Mouse (Mus musculus): ENCODE data around the gene Lrch1. TPM values are rescaled to one million over a fixed set of nuclear protein-coding genes. Genes with fewer than 3 reads are reported as not detected.

The Lrch1 gene
- polyA plus RNA-seq, 2 experiments: 2.7 to 3.4 TPM

- Histone ChIP-seq H3K4me1 (replicated peaks; ENCODE audit: control insufficient read depth in 2 of 2, insufficient read depth in 2 of 2, low read length in 1 of 2) (peaks cover 2 to 7% of the 10 kb centered on the region in 2 experiments; a peak in 3 of 4 replicates), H3K9ac (replicated peaks) (no peak overlapping the region), H3K27me3 (ENCODE audit: control insufficient read depth, insufficient read depth, low read length) (no peaks in the 10 kb centered on the region), H3K9me3 (ENCODE audit: control insufficient read depth, low read length) (no peaks in the 10 kb centered on the region), H3K36me3 (replicated peaks; ENCODE audit: control insufficient read depth, insufficient read depth, low read depth) (no peaks in the 10 kb centered on the region), H3K27ac (no peak overlapping the region), H3K4me2 (ENCODE audit: low read depth) (no peak overlapping the region), H3K4me3 (ENCODE audit: insufficient read depth in 1 of 2, low read depth in 2 of 2, low read length in 2 of 2) (no peak overlapping the region)
- TF ChIP-seq EP300 (IDR thresholded peaks at IDR 0.05; ENCODE audit: low read depth) (no peak), CTCF (IDR thresholded peaks at IDR 0.05; ENCODE audit: low read depth) (no peak)
- DNase-seq (ENCODE audit: low read depth in 3 of 3, low spot score in 3 of 3) (no peak), ATAC-seq (ENCODE audit: insufficient read depth) (no peak)
- WGBS (ENCODE audit: insufficient replicate concordance): 73% methylated on average over 6 of the region's 6 CpGs
Measured at GRCm38 (mm10) chr14:74816705-74817104, 131.0 kb downstream of the Lrch1 start.

- 85% methylated on average over 17 of the region's 17 CpGs for WGBS (ENCODE audit: insufficient replicate concordance)
Measured at GRCm38 (mm10) chr14:74814848-74815789, 132.6 kb downstream of the Lrch1 start.

GRCm38 (mm10) chr14:74811617-74812016 lies 136.1 kb downstream of the Lrch1 start:
- no peak for TF ChIP-seq EP300 (IDR thresholded peaks at IDR 0.05; ENCODE audit: low read depth)
- no peak for TF ChIP-seq CTCF (IDR thresholded peaks at IDR 0.05; ENCODE audit: low read depth)
- 79% methylated on average over 11 of the region's 11 CpGs for WGBS (ENCODE audit: insufficient replicate concordance)
- Histone ChIP-seq H3K4me2 (ENCODE audit: low read depth) (no peak overlapping the region), H3K36me3 (replicated peaks; ENCODE audit: control insufficient read depth, insufficient read depth, low read depth) (no peaks in the 10 kb centered on the region; the same call in none of the 2 replicates), H3K4me3 (ENCODE audit: insufficient read depth in 1 of 2, low read depth in 2 of 2, low read length in 2 of 2) (no peak overlapping the region), H3K4me1 (replicated peaks; ENCODE audit: control insufficient read depth in 2 of 2, insufficient read depth in 2 of 2, low read length in 1 of 2) (no peaks in the 10 kb centered on the region), H3K9me3 (ENCODE audit: control insufficient read depth, low read length) (no peaks in the 10 kb centered on the region), H3K9ac (replicated peaks) (no peak overlapping the region), H3K27me3 (ENCODE audit: control insufficient read depth, insufficient read depth, low read length) (no peaks in the 10 kb centered on the region), H3K27ac (no peak overlapping the region)
- ATAC-seq (ENCODE audit: insufficient read depth) (no peak), DNase-seq (ENCODE audit: low read depth in 3 of 3, low spot score in 3 of 3) (no peak)

More at GRCm38 (mm10) chr14:74814848-74815789, 132.6 kb downstream of the Lrch1 start:
- no peak overlapping the region for H3K4me2 ChIP-seq (ENCODE audit: low read depth)
- TF ChIP-seq EP300 (IDR thresholded peaks at IDR 0.05; ENCODE audit: low read depth): no peak
- no peak for TF ChIP-seq CTCF (IDR thresholded peaks at IDR 0.05; ENCODE audit: low read depth)
- DNase-seq (ENCODE audit: low read depth in 3 of 3, low spot score in 3 of 3) (no peak), ATAC-seq (ENCODE audit: insufficient read depth) (no peak)
- no peak overlapping the region for H3K4me3 ChIP-seq (ENCODE audit: insufficient read depth in 1 of 2, low read depth in 2 of 2, low read length in 2 of 2)
- H3K36me3 ChIP-seq (replicated peaks; ENCODE audit: control insufficient read depth, insufficient read depth, low read depth): no peaks in the 10 kb centered on the region; the same call in none of the 2 replicates
- H3K27ac ChIP-seq: no peak overlapping the region
- H3K9ac ChIP-seq (replicated peaks): no peak overlapping the region
- H3K4me1 ChIP-seq (replicated peaks; ENCODE audit: control insufficient read depth in 2 of 2, insufficient read depth in 2 of 2, low read length in 1 of 2): peaks cover 0 to 5% of the 10 kb centered on the region in 2 experiments; a peak in 3 of 4 replicates
- H3K9me3 ChIP-seq (ENCODE audit: control insufficient read depth, low read length): no peaks in the 10 kb centered on the region
- no peaks in the 10 kb centered on the region for H3K27me3 ChIP-seq (ENCODE audit: control insufficient read depth, insufficient read depth, low read length)

- no peak overlapping the region for H3K4me2 ChIP-seq (ENCODE audit: low read depth)
- WGBS (ENCODE audit: insufficient replicate concordance): 56% methylated on average over 1 of the region's 1 CpGs
- H3K4me1 ChIP-seq (replicated peaks; ENCODE audit: control insufficient read depth in 2 of 2, insufficient read depth in 2 of 2, low read length in 1 of 2): no peaks in the 10 kb centered on the region
Measured at GRCm38 (mm10) chr14:74801961-74802360, 145.7 kb downstream of the Lrch1 start.

More at GRCm38 (mm10) chr14:74801961-74802360, 145.7 kb downstream of the Lrch1 start:
- no peak for ATAC-seq (ENCODE audit: insufficient read depth)
- no peak for DNase-seq (ENCODE audit: low read depth in 3 of 3, low spot score in 3 of 3)
- Histone ChIP-seq H3K27me3 (ENCODE audit: control insufficient read depth, insufficient read depth, low read length) (no peaks in the 10 kb centered on the region), H3K36me3 (replicated peaks; ENCODE audit: control insufficient read depth, insufficient read depth, low read depth) (no peaks in the 10 kb centered on the region; the same call in 1 of the 2 replicates), H3K9ac (replicated peaks) (no peak overlapping the region), H3K9me3 (ENCODE audit: control insufficient read depth, low read length) (no peaks in the 10 kb centered on the region), H3K4me3 (ENCODE audit: insufficient read depth in 1 of 2, low read depth in 2 of 2, low read length in 2 of 2) (no peak overlapping the region), H3K27ac (no peak overlapping the region)
- TF ChIP-seq CTCF (IDR thresholded peaks at IDR 0.05; ENCODE audit: low read depth) (no peak), EP300 (IDR thresholded peaks at IDR 0.05; ENCODE audit: low read depth) (no peak)

Data from liver, embryonic 14.5 days (tissue).